Mouse (Mus musculus) bone marrow, adult 2 months (tissue): ENCODE measurements around the gene Rsf1. TPM values are rescaled to one million over a fixed set of nuclear protein-coding genes. Genes with fewer than 3 reads are reported as not detected.

Source experiments
- H3K27ac ChIP-seq: fragments of 200-500 bp; 2 replicates; pipeline ENCODE4 v1.5.1; 2012; ENCODE audit warnings: low read depth, mild to moderate bottlenecking, control low read depth, inconsistent platforms, low read length; ENCODE audit not compliant: control insufficient read depth, poor library complexity, insufficient read depth
- H3K4me1 ChIP-seq: fragments of 200-500 bp; 2 replicates; pipeline ENCODE4 v1.6.1; 2011; ENCODE audit warnings: low read length; ENCODE audit not compliant: control insufficient read depth, insufficient read depth
- H3K4me3 ChIP-seq: fragments of 200-500 bp; replicated peaks from 2 replicates; pipeline ENCODE3; 2011; ENCODE audit warnings: mild to moderate bottlenecking, low read depth, low read length, control low read depth; ENCODE audit not compliant: control insufficient read depth
- CTCF ChIP-seq: fragments of 200-500 bp; IDR thresholded peaks from 2 replicates; pipeline ENCODE4 v1.5.1; 2011; ENCODE audit warnings: low read length, control low read depth; ENCODE audit not compliant: control insufficient read depth, insufficient read depth
- POLR2A ChIP-seq: fragments of 200-500 bp; IDR thresholded peaks from 2 replicates; pipeline ENCODE4 v1.6.1; 2011; ENCODE audit warnings: low read depth, mild to moderate bottlenecking, control low read depth, low read length, borderline replicate concordance; ENCODE audit not compliant: control insufficient read depth
- WGBS: fragments of 180-500 bp; shearing (Covaris S2); methylation state at CpG from one replicate; pipeline ENCODE4 v1.1.7; 2018; 5-methylcytosine and 5-hydroxymethylcytosine counted together
- polyA plus RNA-seq: library from polyadenylated mRNA; stranded (reverse); fragments of >200 nt; gene quantifications from 2 replicates; pipeline ENCODE4 v1.2.4, GENCODE M21; 2011; ENCODE audit warnings: low replicate concordance; ENCODE audit not compliant: missing spikeins, insufficient read depth, insufficient read length

The Rsf1 gene
- 7.0 and 14.2 TPM in 2 replicates for polyA plus RNA-seq

DNA sequence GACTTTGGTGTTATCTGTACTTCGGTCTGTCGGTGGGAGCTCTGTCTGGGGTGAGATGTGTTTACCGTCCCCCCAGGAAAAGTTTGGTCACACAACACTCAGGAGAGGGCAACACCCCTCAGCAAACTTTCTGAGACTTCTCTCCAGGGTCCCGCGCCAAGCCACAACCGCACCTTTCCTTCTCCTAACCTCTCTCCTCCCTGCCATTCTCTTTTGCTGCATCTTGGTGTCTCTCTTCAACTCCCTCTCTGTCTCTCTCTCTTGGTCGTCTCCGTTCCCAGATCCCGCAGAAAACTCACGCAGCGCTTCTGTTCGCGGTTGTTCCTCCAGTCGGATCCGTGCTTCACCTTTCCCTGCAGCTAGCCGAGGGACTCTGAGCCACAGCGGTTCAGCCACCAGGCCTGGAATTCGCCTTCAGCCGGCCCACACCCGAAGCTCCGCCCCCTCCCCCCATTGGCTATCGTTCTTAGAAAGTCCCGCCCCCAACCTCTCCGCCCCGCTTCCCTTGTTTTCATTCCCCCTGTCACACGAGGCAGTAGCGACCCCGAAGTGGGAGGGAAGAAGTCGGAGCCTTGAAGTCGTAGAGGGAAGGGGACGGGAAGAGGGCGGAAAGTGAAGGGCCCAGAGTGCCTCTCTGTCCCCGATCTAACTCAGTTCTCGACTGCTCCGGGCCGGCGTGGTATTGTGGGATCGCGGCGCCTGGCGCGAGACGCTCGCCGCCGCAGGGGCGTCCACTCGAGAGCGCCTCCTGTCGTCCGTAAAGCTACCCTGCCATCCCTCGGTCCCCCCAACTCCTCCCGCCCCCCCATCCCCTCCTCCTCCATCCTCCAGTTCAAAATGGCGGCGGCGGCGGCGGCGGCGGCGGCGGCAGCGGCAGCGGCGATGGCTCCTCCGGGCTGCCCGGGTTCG is at the start of gene Rsf1, which contains the start of gene Aamdc:
TSS of gene Rsf1 (plus strand) at position 823 of the 909 bp plus-strand sequence.
TSS of gene Aamdc (minus strand) at position 431 of the 909 bp plus-strand sequence.
- Histone ChIP-seq H3K4me3 (peak within 1 kb of the TSS; percentile 95), H3K27ac (peak within 1 kb of the TSS; percentile 96), H3K4me1 (no peaks in the 10 kb centered on the region; the same call in 1 of the 2 replicates)
- TF ChIP-seq CTCF (peak; percentile 69), POLR2A (peak; percentile 79)
- WGBS, result under 1% methylated on average over 67 of the region's 68 CpGs

DNA sequence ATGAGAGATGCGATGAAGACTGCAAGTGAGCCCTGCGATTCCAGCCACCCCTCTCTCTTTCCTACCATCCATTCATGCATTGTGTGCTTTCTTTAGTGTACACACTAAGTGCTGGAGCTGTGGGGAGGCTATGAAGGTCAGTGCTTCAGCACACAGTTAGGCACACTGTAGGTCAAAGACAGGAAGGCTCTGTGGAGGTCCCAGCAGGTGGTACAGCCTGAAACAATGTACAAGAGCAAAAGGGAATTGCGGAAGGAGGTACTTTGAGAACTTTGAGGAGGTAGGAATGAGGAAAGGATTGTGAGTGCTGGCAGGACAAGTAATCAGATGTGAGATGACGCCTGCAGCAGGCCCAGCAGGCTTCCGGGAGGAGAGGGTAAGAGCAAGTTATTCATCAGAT is 44.2 kb upstream of the Rsf1 start:
- no peak overlapping the region for H3K27ac ChIP-seq
- H3K4me3 ChIP-seq, result no peak overlapping the region
- H3K4me1 ChIP-seq, result no peaks in the 10 kb centered on the region
- TF ChIP-seq POLR2A, result no peak
- TF ChIP-seq CTCF, result no peak
- 90% methylated on average over 5 of the region's 5 CpGs for WGBS

DNA sequence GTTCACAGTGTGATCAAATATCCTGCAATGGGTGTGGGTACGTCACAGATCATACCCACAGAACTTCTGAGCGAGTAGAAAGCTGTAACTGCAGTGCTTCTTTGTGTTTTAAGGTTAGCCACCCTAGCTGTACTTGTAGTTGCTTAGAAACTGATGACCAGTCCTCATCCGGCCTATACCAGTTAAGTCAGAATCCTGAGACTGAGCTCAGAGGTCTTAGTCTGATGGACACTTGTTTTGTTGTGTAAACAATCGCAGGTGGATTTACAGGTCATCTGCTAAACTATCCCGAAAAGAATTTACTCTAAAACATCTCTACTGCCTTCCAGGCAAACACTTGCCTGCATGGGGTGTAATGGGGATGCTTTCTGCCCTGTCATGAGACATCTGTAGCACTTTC is 43.1 kb upstream of the Rsf1 start:
- 82% methylated on average over 5 of the region's 5 CpGs for WGBS
- no peak overlapping the region for H3K27ac ChIP-seq
- H3K4me1 ChIP-seq, result no peaks in the 10 kb centered on the region
- no peak for TF ChIP-seq POLR2A
- no peak for TF ChIP-seq CTCF
- H3K4me3 ChIP-seq, result no peak overlapping the region

GRCm38 (mm10) chr7:97546462-97546861 is 33.2 kb upstream of the Rsf1 start:
- H3K27ac ChIP-seq, result no peak overlapping the region
- no peak for TF ChIP-seq CTCF
- 100% methylated on average over 2 of the region's 2 CpGs for WGBS
- no peak overlapping the region for H3K4me3 ChIP-seq
- H3K4me1 ChIP-seq, result no peaks in the 10 kb centered on the region; the same call in none of the 2 replicates

- WGBS, result 65% methylated on average over 10 of the region's 10 CpGs
- Histone ChIP-seq H3K27ac (no peak overlapping the region), H3K4me3 (no peak overlapping the region), H3K4me1 (no peaks in the 10 kb centered on the region; the same call in none of the 2 replicates)
- TF ChIP-seq CTCF (no peak), POLR2A (no peak)
These were observed 30.4 kb upstream of the Rsf1 start for GRCm38 (mm10) chr7:97549301-97549700.

DNA sequence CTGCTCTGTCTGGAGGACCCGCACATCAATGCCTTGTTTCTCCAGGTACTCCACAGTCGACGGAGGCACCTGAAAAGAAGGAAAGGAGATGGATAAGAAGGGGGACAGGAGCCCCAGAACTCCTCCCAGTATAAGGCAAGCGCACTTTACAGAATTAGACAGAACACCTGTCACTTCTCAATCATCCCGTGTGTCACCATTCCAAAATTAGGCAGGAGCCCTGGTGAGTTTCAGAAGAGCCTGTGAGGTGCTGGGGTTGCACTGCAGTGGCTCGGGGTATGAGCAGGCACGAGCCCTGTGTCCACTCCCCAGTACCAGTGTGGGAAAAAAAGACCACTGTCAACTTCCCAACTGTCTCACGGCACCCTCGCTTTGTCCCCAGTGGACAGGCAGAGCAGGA is 29.0 kb upstream of the Rsf1 start:
- Histone ChIP-seq H3K4me1 (no peaks in the 10 kb centered on the region; the same call in none of the 2 replicates), H3K4me3 (no peak overlapping the region), H3K27ac (no peak overlapping the region)
- 86% methylated on average over 9 of the region's 9 CpGs for WGBS
- no peak for TF ChIP-seq POLR2A

DNA sequence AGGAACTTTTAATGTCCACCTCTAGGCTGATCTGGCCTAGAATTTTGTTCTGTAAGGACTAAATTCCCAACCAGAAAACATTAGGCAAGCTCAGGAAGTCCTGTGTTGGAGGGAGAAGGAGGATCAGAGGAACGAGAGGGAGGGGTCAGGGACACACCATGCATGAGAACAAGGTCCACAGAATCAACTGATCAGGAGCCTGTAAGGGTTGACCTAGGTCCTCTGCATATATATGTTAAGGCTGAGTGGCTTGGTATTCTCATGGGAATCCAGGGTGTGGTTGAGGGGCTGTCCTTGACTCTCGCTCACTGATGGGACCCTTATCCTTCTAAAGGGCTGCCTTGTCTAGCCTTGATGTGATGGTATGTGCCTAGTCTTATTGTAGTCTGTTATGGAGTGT is 16.1 kb upstream of the Rsf1 start:
- TF ChIP-seq CTCF (no peak), POLR2A (no peak)
- 76% methylated on average over 2 of the region's 2 CpGs for WGBS
- Histone ChIP-seq H3K27ac (no peak overlapping the region), H3K4me1 (no peaks in the 10 kb centered on the region), H3K4me3 (no peak overlapping the region)

- WGBS, result 81% methylated on average over 4 of the region's 4 CpGs
- Histone ChIP-seq H3K4me1 (no peaks in the 10 kb centered on the region), H3K27ac (no peak overlapping the region), H3K4me3 (no peak overlapping the region)
- no peak for TF ChIP-seq POLR2A
- no peak for TF ChIP-seq CTCF
These were observed 10.3 kb upstream of the Rsf1 start for GRCm38 (mm10) chr7:97569372-97569771.
